Mouse (Mus musculus) hindbrain, embryonic 16.5 days (tissue): ENCODE results near the gene Grin2b. TPM values are rescaled to one million over a fixed set of nuclear protein-coding genes. Genes with fewer than 3 reads are reported as not detected.

ENCODE experiments used
- ATAC-seq: fragments of 200-750 bp; cut with Nextera tagmentation; 2 replicates; pipeline ENCODE4 v1.8.0; 2017; ENCODE audit warnings: moderate TSS enrichment, moderate library complexity
- H3K27ac ChIP-seq: fragments of 300-500 bp; sonication (generic); 2 replicates; pipeline ENCODE4 v1.5.1; 2014; ENCODE audit warnings: low read depth, mild to moderate bottlenecking, control low read depth, low read length, moderate library complexity
- H3K27me3 ChIP-seq: fragments of 300-500 bp; sonication (generic); replicated peaks from 2 replicates; pipeline ENCODE4 v1.6.1; 2014; ENCODE audit warnings: low read length; ENCODE audit not compliant: control insufficient read depth, insufficient read depth
- H3K36me3 ChIP-seq: fragments of 300-500 bp; sonication (generic); 2 replicates; pipeline ENCODE4 v1.6.1; 2014; ENCODE audit warnings: mild to moderate bottlenecking, low read length, moderate library complexity, mixed read lengths; ENCODE audit not compliant: control insufficient read depth, insufficient read depth
- H3K4me1 ChIP-seq: fragments of 300-500 bp; sonication (generic); 2 replicates; pipeline ENCODE4 v1.6.1; 2014; ENCODE audit warnings: low read depth, low read length; ENCODE audit not compliant: control insufficient read depth, insufficient read depth
- H3K4me2 ChIP-seq: fragments of 300-500 bp; sonication (generic); 2 replicates; pipeline ENCODE4 v1.6.1; 2014; ENCODE audit warnings: mild to moderate bottlenecking, low read length, control low read depth, moderate library complexity
- H3K4me3 ChIP-seq: fragments of 300-500 bp; sonication (generic); 2 replicates; pipeline ENCODE4 v1.5.1; 2014; ENCODE audit warnings: mild to moderate bottlenecking, low read length, control low read depth, moderate library complexity
- H3K9ac ChIP-seq: fragments of 300-500 bp; sonication (generic); 2 replicates; pipeline ENCODE4 v1.6.1; 2014; ENCODE audit warnings: low read depth, mild to moderate bottlenecking, control low read depth, low read length, moderate library complexity
- H3K9me3 ChIP-seq: fragments of 300-500 bp; sonication (generic); 2 replicates; pipeline ENCODE4 v1.6.1; 2014; ENCODE audit warnings: mild to moderate bottlenecking, low read length, moderate library complexity; ENCODE audit not compliant: control insufficient read depth
- WGBS: fragments of 180-500 bp; shearing (Covaris S2); extraction: QIAGEN DNeasy Blood & Tissue Kit; methylation state at CpG from one replicate; pipeline ENCODE4 v1.1.7; 2014; 5-methylcytosine and 5-hydroxymethylcytosine counted together
- polyA plus RNA-seq: library from polyadenylated mRNA; unstranded; fragments of >200 nt; fragmentation: Nextera tagmentation; extraction: Ambion mirVana; gene quantifications from 2 replicates; pipeline ENCODE4 v1.2.1, GENCODE M21; 2015

The Grin2b gene
- polyA plus RNA-seq, 1 experiment from 2014 or later: 56.1 TPM

- WGBS: 65% methylated on average over 5 of the region's 5 CpGs
- Histone ChIP-seq H3K4me3 (no peak overlapping the region), H3K4me1 (no peaks in the 10 kb centered on the region), H3K4me2 (no peak overlapping the region), H3K9ac (no peak overlapping the region), H3K27me3 (no peaks in the 10 kb centered on the region), H3K9me3 (no peaks in the 10 kb centered on the region), H3K36me3 (no peaks in the 10 kb centered on the region), H3K27ac (no peak overlapping the region)
- no peak for ATAC-seq
Observed at GRCm38 (mm10) chr6:135882611-135883010, 290.7 kb downstream of the Grin2b start.

DNA sequence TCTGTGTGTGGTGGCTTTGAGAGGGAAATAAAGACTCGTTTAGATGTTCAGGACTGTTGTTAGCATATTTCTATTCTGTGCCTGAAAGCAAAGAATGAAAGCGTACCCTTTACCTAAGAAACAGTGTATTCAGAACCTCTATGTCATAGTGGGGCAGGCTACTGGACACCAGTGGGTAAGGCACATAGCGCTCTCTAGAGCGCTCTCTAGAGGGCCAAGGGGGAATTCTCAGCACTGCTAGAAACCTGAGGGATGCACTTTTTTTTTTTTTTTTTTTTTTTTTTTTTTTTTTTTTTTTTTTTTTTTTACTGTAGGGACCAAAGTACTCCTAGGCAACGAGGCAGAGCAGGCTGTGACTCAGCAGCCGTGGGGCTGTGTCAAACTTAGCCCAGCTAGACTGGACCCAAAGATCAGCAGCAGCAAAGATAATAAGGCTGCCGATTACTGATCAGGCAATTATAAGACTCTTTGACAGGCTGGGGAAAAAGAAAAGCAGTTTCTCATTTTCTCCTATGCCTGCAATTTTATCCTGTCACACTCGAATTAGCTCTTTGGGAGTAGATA lies 297.1 kb downstream of the Grin2b start:
- no peaks in the 10 kb centered on the region for H3K27me3 ChIP-seq
- H3K27ac ChIP-seq: no peak overlapping the region
- H3K9me3 ChIP-seq: no peaks in the 10 kb centered on the region
- H3K4me1 ChIP-seq: no peaks in the 10 kb centered on the region
- 56% methylated on average over 8 of the region's 8 CpGs for WGBS
- H3K4me3 ChIP-seq: no peak overlapping the region
- no peak overlapping the region for H3K4me2 ChIP-seq
- H3K36me3 ChIP-seq: no peaks in the 10 kb centered on the region
- H3K9ac ChIP-seq: no peak overlapping the region
- ATAC-seq: no peak

DNA sequence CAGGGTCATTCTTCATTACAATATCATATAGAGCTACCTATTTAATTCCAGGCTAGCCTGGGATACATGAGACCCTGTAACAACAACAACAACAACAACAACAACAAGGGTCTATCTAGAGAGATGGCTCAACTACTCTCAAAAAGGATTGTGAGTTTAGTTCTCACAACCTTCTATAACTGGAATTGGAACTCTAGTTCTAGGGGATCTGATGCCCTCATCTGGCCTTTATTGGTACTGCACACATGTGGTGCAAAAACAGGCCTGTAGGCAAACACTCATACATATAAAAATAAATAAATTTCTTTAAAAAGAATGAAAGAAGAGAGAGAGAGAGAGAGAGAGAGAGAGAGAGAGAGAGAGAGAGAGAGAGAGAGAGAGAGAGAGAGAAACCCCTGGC lies 298.7 kb downstream of the Grin2b start:
- Histone ChIP-seq H3K4me3 (no peak overlapping the region), H3K4me1 (no peaks in the 10 kb centered on the region), H3K36me3 (no peaks in the 10 kb centered on the region), H3K9me3 (no peaks in the 10 kb centered on the region), H3K27ac (no peak overlapping the region), H3K9ac (no peak overlapping the region), H3K4me2 (no peak overlapping the region), H3K27me3 (no peaks in the 10 kb centered on the region)
- no peak for ATAC-seq

DNA sequence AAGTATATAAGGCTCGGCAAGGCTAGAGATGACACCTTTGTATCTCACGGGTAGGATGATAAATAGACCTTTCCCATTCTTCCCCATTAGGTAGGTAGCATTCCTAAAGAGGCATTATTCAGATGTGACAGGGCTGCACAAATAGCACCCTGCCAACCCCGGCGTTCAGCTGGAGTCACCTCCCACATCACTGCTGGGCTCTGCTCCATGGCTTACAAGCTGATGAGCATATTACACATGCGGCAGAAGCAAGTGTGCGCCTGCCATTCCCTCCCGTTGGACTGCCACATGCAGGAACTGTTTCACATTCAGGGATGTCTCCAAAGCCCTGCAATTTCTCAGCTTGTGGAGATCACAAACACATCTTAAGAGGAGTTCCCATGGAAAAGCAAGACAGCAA lies 307.5 kb downstream of the Grin2b start:
- H3K27me3 ChIP-seq: no peaks in the 10 kb centered on the region
- peaks cover 4% of the 10 kb centered on the region; the same call in 1 of the 2 replicates for H3K4me1 ChIP-seq
- no peak overlapping the region for H3K9ac ChIP-seq
- no peak overlapping the region for H3K4me2 ChIP-seq
- ATAC-seq: peak; percentile 60
- 55% methylated on average over 7 of the region's 7 CpGs for WGBS
- H3K4me3 ChIP-seq: no peak overlapping the region
- no peak overlapping the region for H3K27ac ChIP-seq
- no peaks in the 10 kb centered on the region for H3K9me3 ChIP-seq
- no peaks in the 10 kb centered on the region for H3K36me3 ChIP-seq

GRCm38 (mm10) chr6:135863965-135864364 lies 309.3 kb downstream of the Grin2b start:
- H3K4me1 ChIP-seq: peaks cover 20% of the 10 kb centered on the region
- H3K9me3 ChIP-seq: no peaks in the 10 kb centered on the region
- H3K27me3 ChIP-seq: no peaks in the 10 kb centered on the region
- no peak for ATAC-seq
- H3K27ac ChIP-seq: no peak overlapping the region
- 46% methylated on average over 5 of the region's 5 CpGs for WGBS
- H3K4me2 ChIP-seq: no peak overlapping the region
- H3K9ac ChIP-seq: no peak overlapping the region
- no peak overlapping the region for H3K4me3 ChIP-seq
- H3K36me3 ChIP-seq: no peaks in the 10 kb centered on the region

GRCm38 (mm10) chr6:135859502-135859901 lies 313.8 kb downstream of the Grin2b start:
- Histone ChIP-seq H3K4me2 (no peak overlapping the region), H3K27me3 (no peaks in the 10 kb centered on the region), H3K27ac (0 out of 2 replicates have a peak overlapping the region, but pooled peaks have one; percentile 6), H3K9me3 (no peaks in the 10 kb centered on the region), H3K4me3 (no peak overlapping the region), H3K4me1 (peaks cover 21% of the 10 kb centered on the region), H3K9ac (no peak overlapping the region), H3K36me3 (no peaks in the 10 kb centered on the region)
- peak; percentile 75 for ATAC-seq
- WGBS: 35% methylated on average over 8 of the region's 8 CpGs

GRCm38 (mm10) chr6:135854173-135854591 lies 319.1 kb downstream of the Grin2b start:
- Histone ChIP-seq H3K4me3 (no peak overlapping the region), H3K27ac (no peak overlapping the region), H3K9me3 (no peaks in the 10 kb centered on the region), H3K9ac (no peak overlapping the region), H3K4me2 (0 out of 2 replicates have a peak overlapping the region, but pooled peaks have one; percentile 13), H3K36me3 (no peaks in the 10 kb centered on the region), H3K27me3 (no peaks in the 10 kb centered on the region), H3K4me1 (peaks cover 9% of the 10 kb centered on the region)
- ATAC-seq: peak; percentile 66
- WGBS: 37% methylated on average over 8 of the region's 8 CpGs

GRCm38 (mm10) chr6:135843755-135844154 lies 329.6 kb downstream of the Grin2b start:
- Histone ChIP-seq H3K4me1 (no peaks in the 10 kb centered on the region), H3K27ac (no peak overlapping the region), H3K4me3 (no peak overlapping the region), H3K4me2 (no peak overlapping the region), H3K27me3 (no peaks in the 10 kb centered on the region), H3K9me3 (no peaks in the 10 kb centered on the region), H3K9ac (no peak overlapping the region), H3K36me3 (no peaks in the 10 kb centered on the region)
- WGBS: 77% methylated on average over 3 of the region's 3 CpGs
- ATAC-seq: no peak

- no peak overlapping the region for H3K27ac ChIP-seq
- H3K36me3 ChIP-seq: no peaks in the 10 kb centered on the region
- ATAC-seq: no peak
- H3K4me3 ChIP-seq: no peak overlapping the region
- H3K9ac ChIP-seq: no peak overlapping the region
- H3K9me3 ChIP-seq: no peaks in the 10 kb centered on the region
- 91% methylated on average over 4 of the region's 4 CpGs for WGBS
- H3K4me1 ChIP-seq: no peaks in the 10 kb centered on the region
- no peaks in the 10 kb centered on the region for H3K27me3 ChIP-seq
- no peak overlapping the region for H3K4me2 ChIP-seq
Observed at GRCm38 (mm10) chr6:135836353-135836752, 337.0 kb downstream of the Grin2b start.

DNA sequence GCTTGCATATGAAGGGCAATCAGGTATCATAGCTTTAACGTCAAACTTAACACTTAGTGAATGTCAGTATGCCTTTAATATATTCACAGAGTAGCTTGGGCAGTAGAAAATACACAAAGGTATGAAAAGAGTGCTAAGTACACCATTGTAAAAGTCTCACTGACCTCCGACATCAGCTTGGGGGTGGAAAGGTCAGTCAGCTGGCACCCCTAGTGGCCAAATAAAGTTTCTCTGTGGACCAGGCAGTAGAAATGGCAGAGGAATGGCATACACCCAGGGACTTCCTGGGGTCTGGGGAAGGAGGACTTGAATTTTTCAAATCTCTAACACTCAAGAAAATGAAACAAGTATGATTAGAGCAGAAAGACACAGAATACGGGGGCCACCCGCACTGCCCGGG lies 339.8 kb downstream of the Grin2b start:
- Histone ChIP-seq H3K27ac (no peak overlapping the region), H3K9me3 (no peaks in the 10 kb centered on the region), H3K4me3 (no peak overlapping the region), H3K4me2 (no peak overlapping the region), H3K36me3 (no peaks in the 10 kb centered on the region), H3K9ac (no peak overlapping the region), H3K27me3 (no peaks in the 10 kb centered on the region), H3K4me1 (no peaks in the 10 kb centered on the region)
- WGBS: 69% methylated on average over 5 of the region's 5 CpGs
- no peak for ATAC-seq
